Mouse (Mus musculus) splenic B cell, adult 2 months (primary cell): ENCODE measurements around the gene Spata13.

Experiments used
- DNase-seq: peaks from one replicate; pipeline ENCODE4 v3.0.0-alpha.2; 2011; ENCODE audit warnings: low read depth, low spot score
- H3K27me3 ChIP-seq: 2 replicates; pipeline ENCODE4 v1.6.1; 2012; ENCODE audit warnings: mild to moderate bottlenecking, low read length, moderate library complexity, mixed read lengths; ENCODE audit not compliant: control insufficient read depth, poor library complexity, insufficient read depth, severe bottlenecking
- H3K36me3 ChIP-seq: 2 replicates; pipeline ENCODE4 v1.6.1; 2012; ENCODE audit warnings: mild to moderate bottlenecking, low read length, moderate library complexity, mixed read lengths; ENCODE audit not compliant: control insufficient read depth, poor library complexity, insufficient read depth, severe bottlenecking

Gene Spata13

DNA sequence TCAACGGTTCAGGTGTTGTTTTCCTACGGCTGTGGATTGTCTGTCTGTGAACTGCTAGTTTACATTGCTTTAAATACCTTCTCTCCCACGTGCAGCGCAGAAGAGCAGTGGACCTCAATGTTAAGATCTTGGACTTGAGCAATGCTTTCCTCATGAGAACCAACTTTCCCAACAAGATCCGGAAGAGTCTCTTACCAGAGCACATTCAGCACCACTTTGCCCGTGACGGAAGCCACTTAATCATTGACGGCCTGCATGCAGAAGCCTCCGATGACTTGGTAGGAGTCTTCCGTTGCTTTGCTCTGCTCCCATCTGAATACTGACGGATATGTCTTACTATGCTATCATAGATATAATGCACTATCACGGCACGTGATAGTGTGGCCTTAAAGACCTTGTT, 168.2 kb downstream of the Spata13 start:
- Histone ChIP-seq H3K36me3 (0 out of 2 replicates have a peak, but pooled peaks cover 2% of the 10 kb centered on the region), H3K27me3 (no peaks in the 10 kb centered on the region)
- no peak for DNase-seq

DNA sequence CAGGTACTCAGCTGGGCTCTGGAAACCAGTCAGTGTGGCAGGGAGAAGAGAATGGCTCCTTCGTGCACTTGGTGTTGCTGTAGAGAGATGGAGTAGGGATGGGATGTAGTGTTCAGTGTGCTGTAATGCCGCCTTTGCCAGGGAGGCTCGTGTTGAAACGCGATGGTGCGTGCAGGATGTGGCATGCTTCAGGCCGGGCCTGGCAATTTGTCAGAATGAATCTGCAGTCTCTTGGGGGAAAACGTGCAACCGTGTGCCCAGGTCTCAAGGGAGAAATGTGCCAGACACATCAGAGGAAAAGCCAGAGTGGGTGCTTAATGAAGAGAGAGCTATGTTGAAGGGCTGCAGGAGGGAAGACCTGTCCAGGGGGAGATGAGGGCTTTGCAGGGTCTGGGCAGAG, 171.2 kb downstream of the Spata13 start:
- no peak for DNase-seq
- no peaks in the 10 kb centered on the region for H3K27me3 ChIP-seq
- H3K36me3 ChIP-seq = peaks cover 2% of the 10 kb centered on the region; the same call in 1 of the 2 replicates

DNA sequence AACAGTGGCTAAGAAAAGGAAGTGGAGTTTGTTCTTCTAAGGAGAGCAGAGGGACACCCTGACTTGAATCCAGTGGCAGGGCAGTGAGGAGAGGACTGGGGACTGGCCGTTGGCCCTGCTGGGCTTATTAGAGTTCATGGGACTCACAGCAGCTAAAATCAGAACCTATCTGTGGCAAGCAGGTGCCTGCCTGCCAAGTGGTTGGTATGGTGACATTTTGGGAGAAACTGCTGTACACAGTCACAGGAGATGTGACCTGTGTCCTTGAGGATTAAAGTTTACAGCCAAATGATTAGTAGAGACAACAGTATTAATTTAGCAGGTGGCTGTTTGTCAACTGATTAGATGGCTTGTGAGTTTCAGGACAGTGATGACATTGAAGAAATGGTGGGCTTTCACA, 172.1 kb downstream of the Spata13 start:
- DNase-seq = no peak
- H3K36me3 ChIP-seq = peaks cover 2% of the 10 kb centered on the region; the same call in 1 of the 2 replicates
- no peaks in the 10 kb centered on the region for H3K27me3 ChIP-seq

DNA sequence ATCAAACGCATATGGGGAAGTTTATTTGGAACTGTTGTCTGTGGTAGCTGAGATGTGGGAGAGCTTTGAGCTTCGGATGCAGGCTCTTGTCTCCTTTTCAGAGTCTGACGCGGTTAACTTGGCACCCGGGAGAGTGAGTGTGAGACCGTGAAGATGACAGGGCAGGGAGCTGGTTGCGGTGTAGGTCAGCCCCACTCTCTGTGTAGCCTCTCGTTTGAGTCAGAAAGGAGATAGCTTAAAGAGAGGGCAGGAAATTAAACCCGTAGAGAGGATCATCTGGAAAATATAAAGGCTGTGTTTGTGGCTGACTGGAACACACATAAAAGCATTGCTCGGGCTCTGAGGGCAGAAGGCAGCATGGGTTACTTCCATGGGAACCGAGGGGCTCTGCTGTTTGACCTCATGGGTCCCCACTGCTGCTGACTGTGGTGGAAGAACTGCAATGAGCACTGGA, 173.1 kb downstream of the Spata13 start:
- H3K27me3 ChIP-seq = no peaks in the 10 kb centered on the region
- H3K36me3 ChIP-seq = peaks cover 2% of the 10 kb centered on the region
- no peak for DNase-seq

DNA sequence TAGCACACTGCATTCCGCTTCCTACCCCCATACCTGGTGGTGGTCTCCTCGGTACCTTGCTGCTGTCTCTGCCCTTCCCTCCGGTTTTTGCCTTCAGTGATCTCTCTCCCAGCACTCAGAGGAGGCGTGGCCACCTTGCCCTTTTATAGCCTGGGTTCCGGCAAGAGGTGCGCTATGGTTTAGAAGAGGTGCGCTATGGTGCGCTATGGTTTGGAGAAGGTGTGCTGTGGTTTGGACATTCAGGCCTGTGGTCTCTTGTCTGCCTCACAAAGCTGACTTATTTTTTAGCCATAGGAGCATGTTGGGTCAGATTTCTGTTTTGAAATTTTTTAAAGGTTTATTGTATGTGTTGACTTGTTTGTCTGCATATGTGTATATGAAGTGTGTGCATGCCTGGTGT, 176.1 kb downstream of the Spata13 start:
- no peak for DNase-seq
- no peaks in the 10 kb centered on the region for H3K27me3 ChIP-seq
- no peaks in the 10 kb centered on the region; the same call in none of the 2 replicates for H3K36me3 ChIP-seq

DNA sequence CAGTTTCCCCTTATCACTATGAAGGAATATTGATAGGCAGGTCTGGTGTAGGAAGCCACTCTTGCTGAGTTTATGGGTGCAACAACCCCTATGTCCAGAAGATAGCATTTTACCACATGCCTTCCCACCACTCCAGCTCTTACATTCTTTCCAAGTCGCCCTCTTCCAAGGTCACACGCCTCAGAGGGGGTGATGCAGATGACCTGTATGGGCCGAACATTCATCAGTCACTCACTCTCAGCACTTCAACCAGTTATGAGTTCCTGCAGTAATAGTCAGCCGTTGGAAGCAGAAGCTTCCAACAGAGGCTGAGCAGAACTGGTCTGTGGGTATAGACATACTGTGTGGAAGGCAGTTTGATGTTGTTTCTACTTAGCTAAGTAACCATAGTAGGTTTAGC, 177.7 kb downstream of the Spata13 start:
- H3K27me3 ChIP-seq = no peaks in the 10 kb centered on the region
- H3K36me3 ChIP-seq = peaks cover 2% of the 10 kb centered on the region
- no peak for DNase-seq
